Mouse (Mus musculus) midbrain, postnatal 0 days (tissue): Measurements from ENCODE around the gene Slc17a5. TPM values are rescaled to one million over a fixed set of nuclear protein-coding genes. Genes with fewer than 3 reads are reported as not detected.

ENCODE experiments used
- ATAC-seq: fragments of 200-750 bp; cut with Nextera tagmentation; 2 replicates; pipeline ENCODE4 v1.8.0; 2017; ENCODE audit warnings: moderate number of reproducible peaks, mild to moderate bottlenecking, moderate TSS enrichment, moderate library complexity; ENCODE audit not compliant: low FRiP score
- DNase-seq: peaks from one replicate; pipeline ENCODE4 v3.0.0-alpha.2; 2015; ENCODE audit warnings: low spot score
- H3K27ac ChIP-seq: fragments of 300-500 bp; sonication (generic); 2 replicates; pipeline ENCODE4 v1.5.1; 2014; ENCODE audit warnings: low read depth, mild to moderate bottlenecking, low read length, mixed read lengths
- H3K27me3 ChIP-seq: fragments of 300-500 bp; sonication (generic); 2 replicates; pipeline ENCODE4 v1.6.1; 2014; ENCODE audit warnings: low read length, control low read depth, mixed read lengths; ENCODE audit not compliant: insufficient read depth
- H3K36me3 ChIP-seq: fragments of 300-500 bp; sonication (generic); 2 replicates; pipeline ENCODE4 v1.6.1; 2014; ENCODE audit warnings: low read length, control low read depth, mixed read lengths; ENCODE audit not compliant: insufficient read depth
- H3K4me1 ChIP-seq: fragments of 300-500 bp; sonication (generic); 2 replicates; pipeline ENCODE4 v1.6.1; 2014; ENCODE audit warnings: mild to moderate bottlenecking, control low read depth, antibody characterized with exemption, low read length, mixed read lengths; ENCODE audit not compliant: insufficient read depth
- H3K4me2 ChIP-seq: fragments of 300-500 bp; sonication (generic); 2 replicates; pipeline ENCODE4 v1.6.1; 2014; ENCODE audit warnings: low read depth, mild to moderate bottlenecking, low read length, mixed read lengths; ENCODE audit not compliant: poor library complexity, severe bottlenecking
- H3K4me3 ChIP-seq: fragments of 300-500 bp; sonication (generic); 2 replicates; pipeline ENCODE4 v1.5.1; 2014; ENCODE audit warnings: low read depth, mild to moderate bottlenecking, low read length, moderate library complexity
- H3K9ac ChIP-seq: fragments of 300-500 bp; sonication (generic); replicated peaks from 2 replicates; pipeline ENCODE4 v1.6.1; 2014; ENCODE audit warnings: mild to moderate bottlenecking, low read length, moderate library complexity, mixed read lengths; ENCODE audit not compliant: poor library complexity, severe bottlenecking
- H3K9me3 ChIP-seq: fragments of 300-500 bp; sonication (generic); 2 replicates; pipeline ENCODE4 v1.6.1; 2016; ENCODE audit warnings: low read length, control low read depth
- CTCF ChIP-seq: IDR thresholded peaks from 2 replicates; pipeline ENCODE4 v1.5.1; 2016; ENCODE audit warnings: antibody characterized with exemption, mild to moderate bottlenecking
- WGBS: fragments of 180-500 bp; shearing (Covaris S2); extraction: QIAGEN DNeasy Blood & Tissue Kit; methylation state at CpG from one replicate; pipeline ENCODE4 v1.1.7; 2014; 5-methylcytosine and 5-hydroxymethylcytosine counted together
- polyA plus RNA-seq: library from polyadenylated mRNA; unstranded; fragments of >200 nt; fragmentation: Nextera tagmentation; extraction: Ambion mirVana; gene quantifications from 2 replicates; pipeline ENCODE4 v1.2.1, GENCODE M21; 2015
- total RNA-seq: library from RNA; depleted of rRNA; stranded (reverse); fragments of >200 nt; gene quantifications from 2 replicates; pipeline ENCODE4 v1.2.3, GENCODE M21; 2014

Slc17a5 gene
- total and polyA plus RNA-seq, 2 experiments from 2014 or later: 15.1 to 16.8 TPM

DNA sequence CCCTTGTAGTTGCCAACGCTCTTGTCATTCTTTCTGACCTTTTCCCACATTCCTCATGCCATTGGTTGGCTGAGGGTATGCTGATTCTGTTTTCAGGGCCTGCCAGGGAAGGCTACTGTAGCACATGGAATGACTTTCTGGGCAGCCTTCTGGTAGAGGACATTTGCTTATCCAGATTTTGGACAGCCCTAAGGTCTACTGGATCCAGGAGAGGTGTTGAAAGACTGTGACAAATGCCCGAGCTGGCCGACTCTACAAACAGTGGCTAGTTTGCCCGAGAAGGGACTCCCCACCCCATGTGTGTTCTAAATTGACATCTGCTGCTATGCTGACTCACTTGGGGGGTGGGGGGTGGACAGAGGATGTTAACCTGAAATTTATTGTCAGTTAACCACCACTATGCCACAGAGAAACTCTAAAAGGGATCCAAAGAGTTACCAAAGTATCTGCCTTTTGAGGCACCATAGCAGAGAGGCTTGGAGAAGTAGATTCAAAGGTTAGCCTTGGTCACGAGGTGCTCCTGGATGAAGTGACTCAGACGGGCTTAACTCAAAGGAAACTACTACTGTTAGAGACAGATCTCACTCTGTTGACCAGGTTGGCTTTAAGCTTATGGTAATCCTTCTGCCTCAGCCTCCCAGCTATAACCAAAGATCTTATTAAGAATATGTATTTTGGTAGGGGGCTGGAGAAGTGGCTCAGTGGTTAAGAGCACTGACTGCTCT, 73.9 kb downstream of the Slc17a5 start:
- ATAC-seq (no peak), DNase-seq (no peak)
- H3K4me3 ChIP-seq: no peak overlapping the region
- H3K9ac ChIP-seq: no peak overlapping the region
- no peaks in the 10 kb centered on the region for H3K36me3 ChIP-seq
- no peak overlapping the region for H3K27ac ChIP-seq
- no peaks in the 10 kb centered on the region for H3K4me1 ChIP-seq
- H3K4me2 ChIP-seq: no peak overlapping the region
- no peak for TF ChIP-seq CTCF
- H3K27me3 ChIP-seq: no peaks in the 10 kb centered on the region
- no peaks in the 10 kb centered on the region for H3K9me3 ChIP-seq
- whole genome bisulfite sequencing: 82% methylated on average over 6 of the region's 6 CpGs

DNA sequence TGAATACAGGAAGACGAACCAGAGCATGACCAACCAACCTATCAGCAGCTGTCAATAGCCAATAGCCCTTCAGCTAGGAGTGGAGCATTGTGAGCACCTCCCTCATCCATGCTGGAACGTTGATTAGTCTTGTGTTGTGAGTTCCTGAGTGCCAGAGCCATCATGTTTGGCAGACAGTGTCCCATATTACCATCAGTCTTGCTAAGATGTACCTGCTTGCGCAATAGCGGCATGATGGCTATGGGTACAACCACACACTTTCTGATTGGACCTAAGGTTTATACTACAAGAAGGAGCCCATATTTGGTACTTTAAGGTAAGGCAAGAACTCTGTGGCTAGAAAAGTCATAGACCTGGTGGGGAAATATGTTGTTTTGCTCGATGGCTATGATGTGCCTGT, 76.1 kb downstream of the Slc17a5 start:
- Histone ChIP-seq H3K9me3 (no peaks in the 10 kb centered on the region), H3K9ac (no peak overlapping the region), H3K4me2 (no peak overlapping the region), H3K27me3 (no peaks in the 10 kb centered on the region), H3K4me1 (no peaks in the 10 kb centered on the region), H3K36me3 (no peaks in the 10 kb centered on the region; the same call in 1 of the 2 replicates), H3K27ac (no peak overlapping the region), H3K4me3 (no peak overlapping the region)
- 97% methylated on average over 5 of the region's 5 CpGs for WGBS
- ATAC-seq (no peak), DNase-seq (no peak)
- TF ChIP-seq CTCF: no peak

DNA sequence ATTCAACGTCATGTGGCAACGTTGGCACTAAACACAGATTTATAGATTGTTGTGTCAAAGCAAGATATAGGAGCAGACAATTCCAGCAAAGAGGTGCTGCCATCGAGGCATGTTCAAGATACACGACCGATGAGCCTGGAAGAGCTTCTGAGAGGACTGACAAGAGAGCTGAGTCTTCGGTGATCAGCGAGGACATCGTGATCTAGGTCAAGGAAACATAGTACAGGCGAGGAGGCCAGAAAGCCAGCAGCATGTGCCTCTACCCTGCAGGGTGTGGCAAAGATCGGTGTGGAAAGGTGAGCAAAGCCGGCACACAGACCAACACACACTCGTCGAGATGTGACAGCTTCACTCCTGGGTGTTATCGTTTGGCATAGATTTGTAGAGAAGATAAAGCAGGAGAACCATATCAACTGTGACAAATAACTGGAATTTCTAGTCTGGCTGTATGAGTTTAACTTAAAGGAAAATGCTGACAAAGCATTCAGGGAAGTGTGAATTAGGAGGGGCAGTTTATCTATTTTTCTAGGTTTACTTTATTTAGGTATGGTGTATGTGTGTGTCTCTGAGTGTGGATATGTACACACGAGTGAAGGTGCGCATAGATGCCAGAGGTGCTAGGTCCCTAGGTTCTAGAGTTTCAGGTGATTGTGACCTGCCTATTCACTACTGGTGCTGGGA, 79.6 kb downstream of the Slc17a5 start:
- 93% methylated on average over 16 of the region's 16 CpGs for WGBS
- no peak overlapping the region for H3K4me3 ChIP-seq
- ATAC-seq: no peak
- no peaks in the 10 kb centered on the region for H3K9me3 ChIP-seq
- H3K9ac ChIP-seq: no peak overlapping the region
- H3K4me2 ChIP-seq: no peak overlapping the region
- no peak for TF ChIP-seq CTCF
- DNase-seq: no peak
- no peaks in the 10 kb centered on the region; the same call in 1 of the 2 replicates for H3K36me3 ChIP-seq
- peaks cover 15% of the 10 kb centered on the region for H3K4me1 ChIP-seq
- H3K27me3 ChIP-seq: no peaks in the 10 kb centered on the region
- no peak overlapping the region for H3K27ac ChIP-seq

DNA sequence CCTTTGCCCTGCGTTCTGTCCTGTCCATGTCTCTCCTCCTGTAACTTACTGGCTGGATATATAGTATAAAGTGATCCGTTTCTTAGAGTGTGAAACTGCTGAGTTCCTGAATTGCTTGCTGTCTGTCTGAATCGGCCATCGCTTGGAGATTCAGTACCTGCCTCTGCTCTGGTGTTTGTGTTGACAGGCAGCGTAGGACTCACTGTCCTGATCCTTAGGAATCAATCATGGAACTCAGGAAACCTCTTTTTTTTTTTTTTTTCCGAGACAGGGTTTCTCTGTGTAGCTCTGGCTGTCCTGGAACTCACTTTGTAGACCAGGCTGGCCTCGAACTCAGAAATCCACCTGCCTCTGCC, 81.1 kb downstream of the Slc17a5 start:
- H3K27ac ChIP-seq: no peak overlapping the region
- peak overlapping the region; percentile 33; the same call in 1 of the 2 replicates for H3K9ac ChIP-seq
- no peaks in the 10 kb centered on the region for H3K27me3 ChIP-seq
- TF ChIP-seq CTCF: no peak
- no peak for ATAC-seq
- no peak overlapping the region for H3K4me2 ChIP-seq
- 84% methylated on average over 6 of the region's 7 CpGs for WGBS
- no peaks in the 10 kb centered on the region; the same call in 1 of the 2 replicates for H3K36me3 ChIP-seq
- H3K4me3 ChIP-seq: no peak overlapping the region
- DNase-seq: no peak
- H3K9me3 ChIP-seq: no peaks in the 10 kb centered on the region
- H3K4me1 ChIP-seq: peaks cover 16% of the 10 kb centered on the region

DNA sequence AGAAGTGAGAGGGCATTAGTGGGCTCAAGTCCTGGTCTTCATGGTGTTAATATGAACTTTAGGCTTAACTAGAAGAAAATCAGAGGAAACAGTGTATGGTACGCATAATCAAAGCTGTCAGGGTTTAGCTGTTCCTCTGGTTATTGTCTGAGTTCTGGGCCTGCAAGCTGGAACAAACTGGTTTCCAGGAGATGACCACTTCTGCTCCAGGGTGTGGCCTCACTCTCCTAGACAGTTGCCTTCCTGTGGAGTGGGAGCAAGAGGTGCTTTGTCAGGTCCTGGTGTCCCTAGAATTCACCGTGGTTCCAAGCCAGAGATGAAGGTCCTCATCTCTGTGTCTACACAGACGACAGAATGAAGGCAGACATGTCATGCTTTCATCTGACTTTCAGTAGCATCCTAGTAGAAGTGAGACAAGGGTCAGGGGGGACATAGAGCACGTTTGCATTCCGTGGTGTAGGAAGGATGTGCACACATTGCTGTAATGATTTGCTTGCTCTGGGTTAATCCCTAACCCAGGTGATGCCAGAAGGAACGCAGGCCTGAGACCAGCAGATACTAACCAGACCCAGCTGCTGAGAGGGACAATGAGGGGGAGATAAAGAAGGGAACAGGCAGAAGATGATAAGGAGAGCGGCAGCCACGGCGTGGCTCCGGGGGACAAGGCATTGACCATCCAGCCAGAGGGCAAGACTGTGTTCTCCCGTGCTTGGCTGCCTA, 81.7 kb downstream of the Slc17a5 start:
- DNase-seq (no peak), ATAC-seq (no peak)
- Histone ChIP-seq H3K4me3 (no peak overlapping the region), H3K4me2 (no peak overlapping the region), H3K9ac (peak overlapping the region; percentile 33; the same call in 1 of the 2 replicates), H3K4me1 (peaks cover 16% of the 10 kb centered on the region), H3K36me3 (no peaks in the 10 kb centered on the region; the same call in 1 of the 2 replicates), H3K27me3 (no peaks in the 10 kb centered on the region), H3K9me3 (no peaks in the 10 kb centered on the region), H3K27ac (no peak overlapping the region)
- WGBS: 71% methylated on average over 11 of the region's 11 CpGs
- no peak for TF ChIP-seq CTCF
